Mouse (Mus musculus) lung, postnatal 0 days (tissue): ENCODE measurements around the gene Kbtbd3. TPM values are rescaled to one million over a fixed set of nuclear protein-coding genes. Genes with fewer than 3 reads are reported as not detected.

Source experiments
- ATAC-seq: fragments of 200-750 bp; cut with Nextera tagmentation; 2 replicates; pipeline ENCODE4 v1.8.0; 2017; ENCODE audit warnings: moderate library complexity
- DNase-seq: peaks from one replicate; pipeline ENCODE4 v3.0.0-alpha.2; 2016; ENCODE audit warnings: low spot score
- H3K27ac ChIP-seq: fragments of 300-500 bp; sonication (generic); 2 replicates; pipeline ENCODE4 v1.5.1; 2014; ENCODE audit warnings: antibody characterized with exemption, mild to moderate bottlenecking, low read length, mixed read lengths
- H3K27me3 ChIP-seq: fragments of 300-500 bp; sonication (generic); replicated peaks from 2 replicates; pipeline ENCODE4 v1.6.1; 2014; ENCODE audit warnings: low read length, mixed read lengths; ENCODE audit not compliant: insufficient read depth
- H3K36me3 ChIP-seq: fragments of 300-500 bp; sonication (generic); 2 replicates; pipeline ENCODE4 v1.6.1; 2014; ENCODE audit warnings: low read length, mixed read lengths; ENCODE audit not compliant: insufficient read depth
- H3K4me1 ChIP-seq: fragments of 300-500 bp; sonication (generic); 2 replicates; pipeline ENCODE4 v1.6.1; 2014; ENCODE audit warnings: antibody characterized with exemption, low read depth, low read length, mixed read lengths; ENCODE audit not compliant: insufficient read depth
- H3K4me2 ChIP-seq: fragments of 300-500 bp; sonication (generic); replicated peaks from 2 replicates; pipeline ENCODE4 v1.6.1; 2014; ENCODE audit warnings: low read depth, mild to moderate bottlenecking, low read length, moderate library complexity, mixed read lengths
- H3K4me3 ChIP-seq: fragments of 300-500 bp; sonication (generic); 2 replicates; pipeline ENCODE4 v1.5.1; 2014; ENCODE audit warnings: low read depth, low read length
- H3K9ac ChIP-seq: fragments of 300-500 bp; sonication (generic); replicated peaks from 2 replicates; pipeline ENCODE4 v1.6.1; 2014; ENCODE audit warnings: low read depth, mild to moderate bottlenecking
- H3K9me3 ChIP-seq: fragments of 300-500 bp; sonication (generic); 2 replicates; pipeline ENCODE4 v1.6.1; 2016; ENCODE audit warnings: low read length, mixed read lengths
- CTCF ChIP-seq: IDR thresholded peaks from 2 replicates; pipeline ENCODE4 v1.5.1; 2016; ENCODE audit warnings: antibody characterized with exemption, mild to moderate bottlenecking
- EP300 ChIP-seq: IDR thresholded peaks from 2 replicates; pipeline ENCODE4 v1.6.1; 2016; ENCODE audit warnings: antibody characterized with exemption, mild to moderate bottlenecking, control low read depth
- whole genome bisulfite sequencing: fragments of 180-500 bp; shearing (Covaris S2); extraction: QIAGEN DNeasy Blood & Tissue Kit; methylation state at CpG from one replicate; pipeline ENCODE4 v1.1.7; 2014; 5-methylcytosine and 5-hydroxymethylcytosine counted together
- polyA plus RNA-seq: library from polyadenylated mRNA; unstranded; fragments of >200 nt; fragmentation: Nextera tagmentation; extraction: Ambion mirVana; gene quantifications from 2 replicates; pipeline ENCODE4 v1.2.1, GENCODE M21; 2015

Gene Kbtbd3
- 7.9 and 9.3 TPM in 2 replicates for polyA plus RNA-seq

- H3K36me3 ChIP-seq, result no peaks in the 10 kb centered on the region
- WGBS, result under 1% methylated on average over 53 of the region's 53 CpGs
- peaks cover 3% of the 10 kb centered on the region; the same call in 1 of the 2 replicates for H3K4me1 ChIP-seq
These were observed at the start of gene Kbtbd3, which contains the start of gene Aasdhppt for GRCm38 (mm10) chr9:4309351-4310085. Gene Kbtbd3, plus strand, starts transcription at chr9:4309833. Gene Aasdhppt, minus strand, starts transcription at chr9:4309471.

GRCm38 (mm10) chr9:4259841-4260745, 49.5 kb upstream of the Kbtbd3 start:
- H3K4me2 ChIP-seq, result peak overlapping the region; percentile 17; the same call in 1 of the 2 replicates
- DNase-seq (peak; percentile 24), ATAC-seq (peak; percentile 38; the same call in 1 of the 2 replicates)
- no peaks in the 10 kb centered on the region for H3K4me1 ChIP-seq
- H3K27ac ChIP-seq, result no peak overlapping the region
- no peaks in the 10 kb centered on the region for H3K27me3 ChIP-seq
- TF ChIP-seq EP300 (no peak), CTCF (no peak)
- H3K36me3 ChIP-seq, result no peaks in the 10 kb centered on the region
- H3K4me3 ChIP-seq, result 0 out of 2 replicates have a peak overlapping the region, but pooled peaks have one; percentile 15
- 60% methylated on average over 64 of the region's 65 CpGs for WGBS
- peaks cover 6% of the 10 kb centered on the region for H3K9me3 ChIP-seq
- no peak overlapping the region for H3K9ac ChIP-seq

More at GRCm38 (mm10) chr9:4309351-4310085, at the start of gene Kbtbd3, which contains the start of gene Aasdhppt:
- ATAC-seq (peak; percentile 97), DNase-seq (peak; percentile 100)
- Histone ChIP-seq H3K27ac (peak within 1 kb of the TSS; percentile 82), H3K4me2 (peak within 1 kb of the TSS; percentile 83), H3K9me3 (no peaks in the 10 kb centered on the region), H3K4me3 (peak within 1 kb of the TSS; percentile 64), H3K27me3 (no peaks in the 10 kb centered on the region), H3K9ac (peak within 1 kb of the TSS; percentile 60)
- TF ChIP-seq EP300, result no peak; the same call in 1 of the 2 replicates
- no peak for TF ChIP-seq CTCF

GRCm38 (mm10) chr9:4260746-4261090, 48.9 kb upstream of the Kbtbd3 start:
- H3K27me3 ChIP-seq, result no peaks in the 10 kb centered on the region
- no peaks in the 10 kb centered on the region for H3K36me3 ChIP-seq
- H3K9me3 ChIP-seq, result peaks cover 6% of the 10 kb centered on the region
- H3K4me1 ChIP-seq, result no peaks in the 10 kb centered on the region
- H3K4me3 ChIP-seq, result no peak overlapping the region
- H3K9ac ChIP-seq, result no peak overlapping the region
- H3K27ac ChIP-seq, result no peak overlapping the region
- ATAC-seq (no peak), DNase-seq (no peak)
- TF ChIP-seq CTCF, result no peak
- no peak for TF ChIP-seq EP300
- H3K4me2 ChIP-seq, result peak overlapping the region; percentile 17; the same call in 1 of the 2 replicates
- WGBS, result 66% methylated on average over 12 of the region's 12 CpGs

GRCm38 (mm10) chr9:4266881-4267280, 42.8 kb upstream of the Kbtbd3 start:
- Histone ChIP-seq H3K27me3 (no peaks in the 10 kb centered on the region), H3K4me2 (no peak overlapping the region), H3K9ac (no peak overlapping the region), H3K36me3 (no peaks in the 10 kb centered on the region), H3K4me3 (no peak overlapping the region), H3K27ac (no peak overlapping the region), H3K4me1 (no peaks in the 10 kb centered on the region), H3K9me3 (no peaks in the 10 kb centered on the region)
- no peak for TF ChIP-seq EP300
- TF ChIP-seq CTCF, result no peak
- ATAC-seq (no peak), DNase-seq (no peak)
- 96% methylated on average over 3 of the region's 3 CpGs for WGBS

GRCm38 (mm10) chr9:4283850-4284249, 25.8 kb upstream of the Kbtbd3 start:
- Histone ChIP-seq H3K27me3 (no peaks in the 10 kb centered on the region), H3K36me3 (no peaks in the 10 kb centered on the region), H3K9me3 (no peaks in the 10 kb centered on the region), H3K4me3 (no peak overlapping the region), H3K27ac (no peak overlapping the region), H3K4me2 (no peak overlapping the region), H3K4me1 (no peaks in the 10 kb centered on the region), H3K9ac (no peak overlapping the region)
- ATAC-seq, result no peak
- 23% methylated on average over 3 of the region's 3 CpGs for WGBS
- no peak for TF ChIP-seq CTCF
- no peak for TF ChIP-seq EP300
- no peak for DNase-seq

GRCm38 (mm10) chr9:4300466-4300865, 9.2 kb upstream of the Kbtbd3 start:
- no peak for TF ChIP-seq CTCF
- TF ChIP-seq EP300, result no peak

More at GRCm38 (mm10) chr9:4300466-4300865, 9.2 kb upstream of the Kbtbd3 start:
- no peak overlapping the region for H3K9ac ChIP-seq
- no peaks in the 10 kb centered on the region for H3K27me3 ChIP-seq
- H3K9me3 ChIP-seq, result no peaks in the 10 kb centered on the region
- H3K27ac ChIP-seq, result no peak overlapping the region
- no peaks in the 10 kb centered on the region for H3K36me3 ChIP-seq
- H3K4me2 ChIP-seq, result no peak overlapping the region
- H3K4me1 ChIP-seq, result no peaks in the 10 kb centered on the region
- DNase-seq (no peak), ATAC-seq (no peak)
- 87% methylated on average over 2 of the region's 2 CpGs for WGBS
- no peak overlapping the region for H3K4me3 ChIP-seq
